8 mouse cellular contexts compared by ENCODE assay signal in genomic region chr16:84879146-84879545, GRCm38 (mm10). TPM values are rescaled to one million over a fixed set of nuclear protein-coding genes. Genes with fewer than 3 reads are reported as not detected.
DNase-seq lines count a peak whose midpoint lies in the region; ATAC-seq and TF ChIP-seq lines count a peak whose summit lies in the region.
"Had no signal": no experiment of that assay in that cellular context is flagged by ENCODE, and none has a peak within 500 bp of the region (broad histone marks: within the 10 kb centered on the region; RNA-seq: fewer than 3 reads in every experiment).

No protein-coding gene starts in this region.

- peak; percentile 62 for ATAC-seq in G1E (ENCODE audit: extremely low read depth, insufficient number of reproducible peaks, low FRiP score, poor library complexity, severe bottlenecking)

- no peaks in the 10 kb centered on the region for H3K9me3 ChIP-seq in G1E (replicated peaks)
- H3K9me3 ChIP-seq: neural tube, embryonic 13.5 days had no signal

- no peaks in the 10 kb centered on the region for H3K4me1 ChIP-seq in G1E (ENCODE audit: insufficient read depth, low read depth, low read length)

- no peak overlapping the region for H3K27ac ChIP-seq in layer of hippocampus, adult 2 months
- H3K27ac ChIP-seq: neural tube, embryonic 13.5 days had no signal

- no peaks in the 10 kb centered on the region for H3K36me3 ChIP-seq in G1E (replicated peaks)
- H3K36me3 ChIP-seq: neural tube, embryonic 13.5 days had no signal

- H3K27me3 ChIP-seq in G1E (ENCODE audit: insufficient read depth, low read length) = no peaks in the 10 kb centered on the region
- H3K27me3 ChIP-seq: neural tube, embryonic 13.5 days had no signal

- peak; percentile 5 for DNase-seq in G1E (ENCODE audit: low spot score)
- DNase-seq in adrenal gland, adult 8-10 months = peak; percentile 30
- DNase-seq in embryo, embryonic 11 days = peak; percentile 82
- DNase-seq in gastrocnemius, postnatal 4 days (ENCODE audit: low spot score in 2 of 2) = peak; percentile 43 to 51
- peak; percentile 60 to 77 for DNase-seq in layer of hippocampus, adult 2 months (ENCODE audit: low spot score in 2 of 2)
- DNase-seq in lung, postnatal 14 days = peak; percentile 82
- peak; percentile 64 for DNase-seq in right cerebral cortex, postnatal 14 days

- peak; percentile 82 for TF ChIP-seq CTCF in G1E (IDR thresholded peaks at IDR 0.05; ENCODE audit: low read depth, low read length)
- TF ChIP-seq CTCF in layer of hippocampus, adult 2 months (conservative IDR thresholded peaks at IDR 0.05) = peak; percentile 99

- no peak overlapping the region for H3K4me3 ChIP-seq in G1E (ENCODE audit: low read depth, low read length)
- no peak overlapping the region for H3K4me3 ChIP-seq in layer of hippocampus, adult 2 months
- H3K4me3 ChIP-seq: neural tube, embryonic 13.5 days had no signal

RNA-seq across cellular contexts. Expression of gene Atp5j, which starts 43.7 kb away (rescaled TPM):
- total RNA-seq in G1E (2014; fragmentation: Nextera tagmentation) (150 and 196 TPM in 2 replicates), G1E (2017) (372 and 375 TPM in 2 replicates)
- 53.3 and 61.8 TPM in 2 replicates for polyA plus RNA-seq in G1E (2012)
- total RNA-seq in adrenal gland, adult 8-10 months (2022) = 100 to 1,000 TPM; 360 to 502 (median 410) TPM
- 100 to 1,000 TPM; 769 to 817 TPM for total RNA-seq in gastrocnemius, postnatal 4 days (2021)
- total RNA-seq in layer of hippocampus, adult 2 months (2021) = 100 to 1,000 TPM; 360 to 363 TPM

RNA-seq across cellular contexts. Expression of gene Gabpa, which starts 44.4 kb away (rescaled TPM):
- total RNA-seq in G1E (2014; fragmentation: Nextera tagmentation) (127 and 162 TPM in 2 replicates), G1E (2017) (69.1 and 80.6 TPM in 2 replicates)
- 5.8 and 6.2 TPM in 2 replicates for polyA plus RNA-seq in G1E (2012)
- 10 to 100 TPM; 36.5 to 38.9 (median 37.6) TPM for total RNA-seq in adrenal gland, adult 8-10 months (2022)
- total RNA-seq in gastrocnemius, postnatal 4 days (2021) = 10 to 100 TPM; 42.0 to 46.9 TPM
- total RNA-seq in layer of hippocampus, adult 2 months (2021) = 10 to 100 TPM; 26.1 to 33.3 TPM

Comparison
In these comparisons a context has a peak if more than half of its experiments do, and no peak if none do; other contexts are left out.
1. DNase-seq: peak in every context shown above with its lines; median percentile 82 in embryo, embryonic 11 days; 82 in lung, postnatal 14 days; 68 in layer of hippocampus, adult 2 months; 64 in right cerebral cortex, postnatal 14 days; 47 in gastrocnemius, postnatal 4 days; 30 in adrenal gland, adult 8-10 months; 5 in G1E.